Mouse (Mus musculus) frontal cortex, postnatal 14 days (tissue): ENCODE results near the gene Tmem164.

Experiments used
- DNase-seq, 2 experiments: peaks; one replicate each; pipeline ENCODE4 v3.0.0; 2022; ENCODE audit warnings: low spot score in 2 of 2

Gene Tmem164

GRCm38 (mm10) chrX:142688509-142688908 is 7.3 kb downstream of the Tmem164 start:
- DNase-seq, result no peak

- no peak for DNase-seq
Measured at GRCm38 (mm10) chrX:142693256-142693655, 12.1 kb downstream of the Tmem164 start.

GRCm38 (mm10) chrX:142694338-142694737 is 13.1 kb downstream of the Tmem164 start:
- no peak for DNase-seq

GRCm38 (mm10) chrX:142694856-142695255 is 13.7 kb downstream of the Tmem164 start:
- no peak for DNase-seq

GRCm38 (mm10) chrX:142696789-142697188 is 15.6 kb downstream of the Tmem164 start:
- no peak for DNase-seq

GRCm38 (mm10) chrX:142697545-142698204 is 16.5 kb downstream of the Tmem164 start:
- DNase-seq, result no peak

GRCm38 (mm10) chrX:142698212-142698611 is 17.0 kb downstream of the Tmem164 start:
- no peak for DNase-seq

- DNase-seq, result no peak
Measured at GRCm38 (mm10) chrX:142702094-142702493, 20.9 kb downstream of the Tmem164 start.

GRCm38 (mm10) chrX:142702566-142702965 is 21.4 kb downstream of the Tmem164 start:
- no peak for DNase-seq

- DNase-seq, result no peak
Measured at GRCm38 (mm10) chrX:142703953-142704352, 22.7 kb downstream of the Tmem164 start.

- DNase-seq, result no peak
Measured at GRCm38 (mm10) chrX:142708257-142708656, 27.1 kb downstream of the Tmem164 start.

GRCm38 (mm10) chrX:142716014-142716413 is 34.8 kb downstream of the Tmem164 start:
- no peak for DNase-seq

GRCm38 (mm10) chrX:142717958-142718478 is 36.8 kb downstream of the Tmem164 start:
- DNase-seq, result no peak

GRCm38 (mm10) chrX:142718759-142719158 is 37.6 kb downstream of the Tmem164 start:
- no peak for DNase-seq

- DNase-seq, result no peak
Measured at GRCm38 (mm10) chrX:142721897-142722296, 40.7 kb downstream of the Tmem164 start.

GRCm38 (mm10) chrX:142724203-142724602 is 43.0 kb downstream of the Tmem164 start:
- no peak for DNase-seq

GRCm38 (mm10) chrX:142725571-142725970 is 44.4 kb downstream of the Tmem164 start:
- no peak for DNase-seq

GRCm38 (mm10) chrX:142726311-142726710 is 45.1 kb downstream of the Tmem164 start:
- no peak for DNase-seq

- DNase-seq, result no peak
Measured at GRCm38 (mm10) chrX:142727847-142728246, 46.6 kb downstream of the Tmem164 start.

GRCm38 (mm10) chrX:142729040-142729439 is 47.8 kb downstream of the Tmem164 start:
- no peak for DNase-seq

GRCm38 (mm10) chrX:142729482-142729881 is 48.3 kb downstream of the Tmem164 start:
- DNase-seq, result no peak

GRCm38 (mm10) chrX:142737099-142737498 is 55.9 kb downstream of the Tmem164 start:
- no peak for DNase-seq

GRCm38 (mm10) chrX:142737719-142738118 is 56.5 kb downstream of the Tmem164 start:
- DNase-seq, result no peak

GRCm38 (mm10) chrX:142747428-142747827 is 66.2 kb downstream of the Tmem164 start:
- no peak for DNase-seq
